Mouse (Mus musculus) right cerebral cortex, postnatal 10 days (tissue): ENCODE measurements around the gene Fstl1.

Experiments used
- DNase-seq, 2 experiments: peaks; one replicate each; pipeline ENCODE4 v3.0.0; 2021; ENCODE audit warnings: low spot score in 2 of 2

The Fstl1 gene

GRCm38 (mm10) chr16:37787558-37788194, 11.0 kb downstream of the Fstl1 start:
- no peak for DNase-seq

GRCm38 (mm10) chr16:37788367-37789014, 11.8 kb downstream of the Fstl1 start:
- DNase-seq, result peak; percentile 70 to 73

GRCm38 (mm10) chr16:37789015-37789381, 12.3 kb downstream of the Fstl1 start:
- DNase-seq, result no peak

GRCm38 (mm10) chr16:37789394-37789920, 12.8 kb downstream of the Fstl1 start:
- no peak for DNase-seq

GRCm38 (mm10) chr16:37790008-37790780, 13.5 kb downstream of the Fstl1 start:
- DNase-seq, result no peak

- DNase-seq, result no peak
These were observed 14.1 kb downstream of the Fstl1 start for GRCm38 (mm10) chr16:37790781-37791175.

- no peak for DNase-seq
These were observed 19.0 kb downstream of the Fstl1 start for GRCm38 (mm10) chr16:37795651-37796150.

- DNase-seq, result no peak
These were observed 19.6 kb downstream of the Fstl1 start for GRCm38 (mm10) chr16:37796270-37796669.

GRCm38 (mm10) chr16:37801097-37801496, 24.4 kb downstream of the Fstl1 start:
- DNase-seq, result no peak

- peak; percentile 77 to 82 for DNase-seq
These were observed 26.1 kb downstream of the Fstl1 start for GRCm38 (mm10) chr16:37802686-37803295.

GRCm38 (mm10) chr16:37803387-37803950, 26.8 kb downstream of the Fstl1 start:
- DNase-seq, result no peak

GRCm38 (mm10) chr16:37805746-37806495, 29.2 kb downstream of the Fstl1 start:
- DNase-seq, result no peak

- no peak for DNase-seq
These were observed 30.6 kb downstream of the Fstl1 start for GRCm38 (mm10) chr16:37807269-37807668.

GRCm38 (mm10) chr16:37808866-37809622, 32.4 kb downstream of the Fstl1 start:
- DNase-seq, result no peak

- peak in 1 of 2 experiments; percentile 55 for DNase-seq
These were observed 32.9 kb downstream of the Fstl1 start for GRCm38 (mm10) chr16:37809623-37809992.

- no peak for DNase-seq
These were observed 35.2 kb downstream of the Fstl1 start for GRCm38 (mm10) chr16:37811874-37812273.

- peak; percentile 73 to 80 for DNase-seq
These were observed 35.8 kb downstream of the Fstl1 start for GRCm38 (mm10) chr16:37812474-37812886.

GRCm38 (mm10) chr16:37813691-37814382, 37.2 kb downstream of the Fstl1 start:
- no peak for DNase-seq

- peak; percentile 88 to 95 for DNase-seq
These were observed 37.8 kb downstream of the Fstl1 start for GRCm38 (mm10) chr16:37814383-37814971.
